Mouse (Mus musculus): ENCODE measurements around the gene Gal3st3. TPM values are rescaled to one million over a fixed set of nuclear protein-coding genes. Genes with fewer than 3 reads are reported as not detected.

Gal3st3 gene
- 0.16 and 0.17 TPM in 2 replicates for polyA plus RNA-seq (2012; rRNA removed)

GRCm38 (mm10) chr19:5297903-5298800, at the start of gene Gal3st3:
Gene Gal3st3 (plus strand): TSS chr19:5298331.

GRCm38 (mm10) chr19:5272801-5273733, 25.1 kb upstream of the Gal3st3 start, which contains the start of gene Pacs1:
Gene Pacs1 (minus strand): TSS chr19:5273119.

GRCm38 (mm10) chr19:5294972-5295735, 3.0 kb upstream of the Gal3st3 start, which contains the start of gene Sf3b2:
Gene Sf3b2 (minus strand): TSS chr19:5295455.

GRCm38 (mm10) chr19:5335441-5335840, 37.3 kb downstream of the Gal3st3 start, which contains the start of gene Catsper1:
Gene Catsper1 (plus strand): TSS chr19:5335741.

GRCm38 (mm10) chr19:5349502-5349873, 51.4 kb downstream of the Gal3st3 start, which contains the start of gene Cst6:
Gene Cst6 (minus strand): TSS chr19:5349574.

Other genes starting within 250 kb of the Gal3st3 start
- 15.4 and 15.8 TPM in 2 replicates for gene Rin1, start 247.8 kb upstream of the Gal3st3 start, polyA plus RNA-seq (2012; rRNA removed)
- 17.7 and 19.4 TPM in 2 replicates for gene Cd248, start 230.3 kb upstream of the Gal3st3 start, polyA plus RNA-seq (2012; rRNA removed)
- 55.2 and 81.3 TPM in 2 replicates for gene Tmem151a, start 212.8 kb upstream of the Gal3st3 start, polyA plus RNA-seq (2012; rRNA removed)
- 124 and 160 TPM in 2 replicates for gene Yif1a, start 209.8 kb upstream of the Gal3st3 start, polyA plus RNA-seq (2012; rRNA removed)
- 1.8 and 2.7 TPM in 2 replicates for gene Cnih2, start 199.8 kb upstream of the Gal3st3 start, polyA plus RNA-seq (2012; rRNA removed)
- gene Rab1b, start 191.3 kb upstream of the Gal3st3 start, polyA plus RNA-seq (2012; rRNA removed): 130 and 151 TPM in 2 replicates
- 22.3 and 26.2 TPM in 2 replicates for gene Klc2, start 179.8 kb upstream of the Gal3st3 start, polyA plus RNA-seq (2012; rRNA removed)
- 8.3 and 8.5 TPM in 2 replicates for gene Pacs1, start 25.2 kb upstream of the Gal3st3 start, polyA plus RNA-seq (2012; rRNA removed)
- gene Sf3b2, start 2.9 kb upstream of the Gal3st3 start, polyA plus RNA-seq (2012; rRNA removed): 56.0 and 68.1 TPM in 2 replicates
- not detected in 2 replicates for gene Catsper1, start 37.4 kb downstream of the Gal3st3 start, polyA plus RNA-seq (2012; rRNA removed)
- gene Cst6, start 51.2 kb downstream of the Gal3st3 start, polyA plus RNA-seq (2012; rRNA removed): 375 and 786 TPM in 2 replicates
- gene Eif1ad, start 68.4 kb downstream of the Gal3st3 start, polyA plus RNA-seq (2012; rRNA removed): 12.8 and 13.9 TPM in 2 replicates
- gene Banf1, start 68.8 kb downstream of the Gal3st3 start, polyA plus RNA-seq (2012; rRNA removed): 79.4 and 85.3 TPM in 2 replicates
- 3.3 and 5.9 TPM in 2 replicates for gene Sart1, start 90.4 kb downstream of the Gal3st3 start, polyA plus RNA-seq (2012; rRNA removed)
- gene Tsga10ip, start 104.2 kb downstream of the Gal3st3 start, polyA plus RNA-seq (2012; rRNA removed): 0.38 TPM in 1 of 2 replicates, not detected in the other
- 65.5 and 68.9 TPM in 2 replicates for gene Drap1, start 126.6 kb downstream of the Gal3st3 start, polyA plus RNA-seq (2012; rRNA removed)
- 39.1 and 49.8 TPM in 2 replicates for gene AI837181, start 126.8 kb downstream of the Gal3st3 start, polyA plus RNA-seq (2012; rRNA removed)
- gene Fosl1, start 149.2 kb downstream of the Gal3st3 start, polyA plus RNA-seq (2012; rRNA removed): 3.9 and 5.8 TPM in 2 replicates
- 4.7 and 7.0 TPM in 2 replicates for gene Ccdc85b, start 159.6 kb downstream of the Gal3st3 start, polyA plus RNA-seq (2012; rRNA removed)
- gene Fibp, start 162.3 kb downstream of the Gal3st3 start, polyA plus RNA-seq (2012; rRNA removed): 58.0 and 59.2 TPM in 2 replicates
- gene Ctsw, start 170.2 kb downstream of the Gal3st3 start, polyA plus RNA-seq (2012; rRNA removed): 0.39 and 0.48 TPM in 2 replicates
- gene Efemp2, start 175.6 kb downstream of the Gal3st3 start, polyA plus RNA-seq (2012; rRNA removed): 42.2 and 56.1 TPM in 2 replicates
- 23.4 and 28.0 TPM in 2 replicates for gene Mus81, start 190.1 kb downstream of the Gal3st3 start, polyA plus RNA-seq (2012; rRNA removed)
- 163 and 181 TPM in 2 replicates for gene Cfl1, start 192.1 kb downstream of the Gal3st3 start, polyA plus RNA-seq (2012; rRNA removed)
- 0.14 TPM in 1 of 2 replicates, not detected in the other for gene 1700020D05Rik, start 205.5 kb downstream of the Gal3st3 start, polyA plus RNA-seq (2012; rRNA removed)
- gene Snx32, start 212.2 kb downstream of the Gal3st3 start, polyA plus RNA-seq (2012; rRNA removed): 1.4 and 3.3 TPM in 2 replicates